Mouse (Mus musculus): ENCODE measurements around the gene Tead2. TPM values are rescaled to one million over a fixed set of nuclear protein-coding genes. Genes with fewer than 3 reads are reported as not detected.
A peak's percentile ranks its signal among the peaks of the same experiment; 100 is the strongest.
"Not testable (repeated sequence)": the region's sequence is repeated elsewhere in the genome, so short reads cannot be mapped to it uniquely, and the experiment has no call there.

The Tead2 gene
- 337 and 380 TPM in 2 replicates for polyA plus RNA-seq (2016; fragmentation: Nextera tagmentation; extraction: Ambion mirVana)

DNA sequence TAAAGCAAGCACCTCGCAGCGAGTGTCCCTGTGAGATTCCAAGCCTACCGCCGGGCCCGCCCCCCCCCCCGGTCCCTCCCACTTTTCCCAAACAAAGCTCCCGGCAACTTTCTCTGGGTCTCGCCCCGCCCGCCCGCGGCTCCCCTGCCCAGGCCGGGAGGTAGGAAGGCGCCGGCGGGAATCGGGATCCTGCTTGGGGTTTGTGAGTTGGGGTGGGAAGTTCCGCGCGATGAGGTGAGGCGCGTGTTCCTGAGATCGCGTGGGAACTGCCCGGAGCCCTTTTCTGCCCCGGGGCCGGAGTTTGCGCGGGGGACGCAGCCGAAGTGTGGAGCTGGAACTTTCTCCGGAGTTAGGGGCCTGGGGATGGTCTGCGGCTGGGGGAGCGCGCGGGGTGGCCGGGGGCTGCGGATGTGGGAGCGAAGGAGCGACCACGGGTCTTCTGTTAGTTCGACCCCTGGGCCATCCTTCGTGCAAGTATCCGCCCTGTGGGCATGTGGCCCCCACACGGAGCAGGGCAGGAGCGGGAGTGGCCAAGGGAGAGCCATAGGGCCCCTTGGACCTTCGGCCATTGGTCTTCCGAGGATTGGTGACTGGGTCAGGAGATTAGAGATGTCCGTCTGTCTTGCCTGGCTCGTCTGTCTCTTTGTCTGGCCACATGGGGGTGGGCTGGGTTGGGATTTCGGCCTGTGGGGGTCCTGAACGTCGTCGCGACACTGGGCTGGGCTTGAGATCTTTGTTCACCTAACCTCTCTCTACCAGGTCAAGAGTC lies at the start of gene Tead2:
Gene Tead2 (plus strand): TSS at position 81 of the 769 bp plus-strand sequence.
- Histone ChIP-seq H3K27me3 (ENCODE audit: poor library complexity, severe bottlenecking) (peaks cover 30% of the 10 kb centered on the region), H3K4me3 (peak within 1 kb of the TSS; percentile 87), H3K9me3 (no peaks in the 10 kb centered on the region; the same call in 1 of the 2 replicates), H3K36me3 (replicated peaks) (peaks cover 41% of the 10 kb centered on the region), H3K4me1 (peaks cover 67% of the 10 kb centered on the region), H3K27ac (peak within 1 kb of the TSS; percentile 100)
- 1% methylated on average over 52 of the region's 55 CpGs for WGBS
- DNase-seq (ENCODE audit: extremely low spot score, low spot score), result peak; percentile 83

DNA sequence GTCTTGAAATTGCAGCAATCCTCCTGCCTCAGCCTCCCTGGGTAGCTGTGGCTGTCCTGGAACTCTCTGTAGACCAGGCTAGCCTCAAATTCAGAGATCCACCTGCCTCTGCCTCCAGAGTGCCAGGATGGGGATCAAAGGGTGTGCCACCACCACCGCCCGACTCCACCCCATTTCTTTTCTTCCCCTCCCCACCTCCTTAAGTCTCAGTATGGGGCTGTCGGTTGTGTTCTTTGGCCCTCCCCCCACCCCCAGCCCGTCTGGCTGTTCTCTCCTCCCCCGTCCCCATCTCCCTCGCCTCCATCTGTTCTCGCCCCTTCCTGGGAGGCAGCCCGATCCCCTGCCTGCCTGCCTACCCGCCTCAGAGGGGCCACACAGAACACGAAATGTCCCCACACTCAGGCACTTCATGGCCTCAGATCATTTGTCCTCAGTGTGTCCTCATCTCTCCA lies 48.6 kb upstream of the Tead2 start:
- peaks cover 29% of the 10 kb centered on the region for H3K9me3 ChIP-seq
- WGBS, result 20% methylated on average over 10 of the region's 10 CpGs
- 0 out of 2 replicates have a peak, but pooled peaks cover 2% of the 10 kb centered on the region for H3K36me3 ChIP-seq (replicated peaks)
- peaks cover 99% of the 10 kb centered on the region for H3K27me3 ChIP-seq (ENCODE audit: poor library complexity, severe bottlenecking)
- no peak overlapping the region for H3K27ac ChIP-seq
- H3K4me3 ChIP-seq, result peak overlapping the region; percentile 5; the same call in 1 of the 2 replicates
- no peak for DNase-seq (ENCODE audit: extremely low spot score, low spot score)
- H3K4me1 ChIP-seq, result peaks cover 34% of the 10 kb centered on the region

DNA sequence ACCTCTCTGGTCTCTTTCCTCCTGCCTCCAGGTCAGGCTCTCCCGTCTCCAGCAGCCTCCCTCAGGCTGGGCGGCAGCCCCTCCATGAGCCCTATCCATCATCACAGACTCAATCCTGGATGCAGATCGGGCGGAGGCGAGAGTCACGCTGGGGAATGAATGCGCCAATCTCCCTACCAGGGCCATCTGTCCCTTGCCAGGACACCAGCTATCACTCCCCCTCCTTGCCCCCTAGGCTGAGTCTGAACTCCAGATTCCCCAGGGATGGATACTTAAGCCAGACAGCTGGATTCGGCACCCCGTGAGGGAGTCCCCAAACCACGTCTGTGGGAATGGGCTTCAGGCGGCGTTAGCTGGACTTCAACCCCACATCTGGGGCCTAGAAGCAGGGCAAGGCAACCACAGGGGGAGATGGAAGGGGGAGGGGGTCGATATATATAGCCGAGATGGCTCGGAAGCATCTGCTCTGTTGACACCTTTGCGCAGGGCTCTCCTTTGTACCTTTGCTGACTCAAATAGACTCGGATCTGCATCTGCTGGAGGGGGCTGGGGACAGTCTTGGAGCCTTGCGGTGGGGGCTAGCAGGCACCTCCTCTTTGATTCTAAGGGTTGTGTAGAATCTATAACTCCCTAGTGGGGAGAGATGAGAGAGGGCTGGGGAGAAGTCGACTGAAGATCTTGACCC lies 47.6 kb upstream of the Tead2 start:
- Histone ChIP-seq H3K4me3 (peak overlapping the region; percentile 19; the same call in 1 of the 2 replicates), H3K27ac (no peak overlapping the region), H3K27me3 (ENCODE audit: poor library complexity, severe bottlenecking) (peaks cover 100% of the 10 kb centered on the region), H3K36me3 (replicated peaks) (0 out of 2 replicates have a peak, but pooled peaks cover 2% of the 10 kb centered on the region), H3K9me3 (peaks cover 38% of the 10 kb centered on the region), H3K4me1 (peaks cover 25% of the 10 kb centered on the region)
- no peak for DNase-seq (ENCODE audit: extremely low spot score, low spot score)
- WGBS, result 5% methylated on average over 19 of the region's 19 CpGs

DNA sequence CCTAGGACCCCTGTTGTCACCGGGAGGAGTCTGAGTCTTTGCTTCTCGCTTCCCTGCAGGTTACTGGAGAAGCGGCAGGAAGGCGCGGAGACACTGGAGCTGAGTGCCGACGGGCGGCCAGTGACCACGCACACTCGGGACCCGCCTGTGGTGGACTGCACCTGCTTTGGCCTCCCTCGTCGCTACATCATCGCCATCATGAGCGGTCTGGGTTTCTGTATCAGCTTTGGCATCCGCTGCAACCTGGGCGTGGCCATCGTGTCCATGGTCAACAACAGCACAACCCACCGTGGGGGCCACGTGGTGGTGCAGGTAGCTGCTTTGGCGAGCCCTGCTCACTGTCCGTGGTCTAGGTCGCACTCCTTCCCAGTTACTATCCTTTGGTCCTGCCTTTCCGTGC lies 46.9 kb upstream of the Tead2 start:
- H3K27me3 ChIP-seq (ENCODE audit: poor library complexity, severe bottlenecking), result peaks cover 98% of the 10 kb centered on the region
- peaks cover 39% of the 10 kb centered on the region for H3K9me3 ChIP-seq
- no peak for DNase-seq (ENCODE audit: extremely low spot score, low spot score)
- H3K4me1 ChIP-seq, result peaks cover 23% of the 10 kb centered on the region
- 0 out of 2 replicates have a peak, but pooled peaks cover 2% of the 10 kb centered on the region for H3K36me3 ChIP-seq (replicated peaks)
- H3K4me3 ChIP-seq, result peak overlapping the region; percentile 25
- no peak overlapping the region for H3K27ac ChIP-seq
- WGBS, result 3% methylated on average over 24 of the region's 24 CpGs

DNA sequence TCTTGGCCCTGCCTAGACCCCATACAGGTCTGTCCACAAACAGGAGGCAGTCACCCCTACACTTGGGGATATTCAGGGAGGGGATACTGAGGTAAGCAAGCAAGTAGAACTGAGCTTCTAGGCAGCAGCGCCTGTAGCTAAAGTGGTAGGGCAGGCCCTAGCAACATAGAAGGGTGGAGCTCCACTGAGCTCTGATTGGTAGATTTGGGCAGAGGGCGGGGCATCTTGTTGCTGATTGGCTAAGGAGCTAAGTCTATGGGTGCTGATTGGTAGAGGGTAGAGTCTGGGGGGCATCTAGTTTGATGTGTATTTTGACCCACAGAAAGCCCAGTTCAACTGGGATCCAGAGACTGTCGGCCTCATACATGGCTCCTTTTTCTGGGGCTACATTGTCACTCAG lies 46.1 kb upstream of the Tead2 start:
- 89% methylated on average over 3 of the region's 3 CpGs for WGBS
- H3K9me3 ChIP-seq, result peaks cover 39% of the 10 kb centered on the region
- H3K27me3 ChIP-seq (ENCODE audit: poor library complexity, severe bottlenecking), result peaks cover 98% of the 10 kb centered on the region
- peaks cover 17% of the 10 kb centered on the region for H3K4me1 ChIP-seq
- H3K27ac ChIP-seq, result no peak overlapping the region
- DNase-seq (ENCODE audit: extremely low spot score, low spot score), result no peak
- no peak overlapping the region for H3K4me3 ChIP-seq
- H3K36me3 ChIP-seq (replicated peaks), result 0 out of 2 replicates have a peak, but pooled peaks cover 2% of the 10 kb centered on the region

DNA sequence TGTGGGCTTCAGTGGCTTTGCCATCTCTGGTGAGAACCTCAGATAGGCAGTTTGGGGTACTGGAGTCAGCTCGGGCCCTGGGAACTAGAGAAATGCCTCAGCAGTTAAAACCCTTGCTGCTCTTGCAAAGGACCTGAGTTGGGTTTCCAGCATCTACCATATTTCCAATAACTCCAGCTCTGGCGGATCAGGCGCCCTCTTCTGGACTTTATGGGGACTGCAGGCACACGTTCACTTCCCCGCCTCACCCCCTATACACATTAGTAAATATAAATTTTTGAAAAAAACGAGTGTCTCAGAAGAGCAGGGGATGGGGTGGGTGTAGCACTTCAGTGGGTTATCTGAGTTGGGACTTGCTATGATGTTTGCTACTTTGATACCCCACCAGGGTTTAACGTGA lies 42.6 kb upstream of the Tead2 start:
- WGBS, result 58% methylated on average over 7 of the region's 7 CpGs
- Histone ChIP-seq H3K4me3 (no peak overlapping the region), H3K27me3 (ENCODE audit: poor library complexity, severe bottlenecking) (peaks cover 98% of the 10 kb centered on the region), H3K36me3 (replicated peaks) (0 out of 2 replicates have a peak, but pooled peaks cover 2% of the 10 kb centered on the region), H3K27ac (no peak overlapping the region), H3K9me3 (peaks cover 33% of the 10 kb centered on the region), H3K4me1 (peaks cover 35% of the 10 kb centered on the region)
- DNase-seq (ENCODE audit: extremely low spot score, low spot score), result no peak

DNA sequence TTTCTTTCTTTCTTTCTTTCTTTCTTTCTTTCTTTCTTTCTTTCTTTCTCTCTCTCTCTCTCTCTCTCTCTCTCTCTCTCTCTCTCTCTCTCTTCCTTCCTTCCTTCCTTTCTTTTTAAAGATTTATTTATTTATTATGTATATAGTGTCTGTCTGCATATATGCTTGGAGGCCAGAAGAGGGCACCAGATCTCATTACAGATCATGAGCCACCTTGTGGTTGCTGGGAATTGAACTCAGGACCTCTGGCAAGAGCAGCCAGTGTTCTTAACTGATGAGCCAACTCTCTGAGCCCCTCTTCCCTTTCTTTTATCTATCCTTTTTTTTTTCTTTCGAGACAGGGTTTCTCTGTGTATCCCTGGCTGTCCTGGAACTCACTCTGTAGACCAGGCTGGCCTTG lies 41.8 kb upstream of the Tead2 start:
- Histone ChIP-seq H3K4me1 (peaks cover 28% of the 10 kb centered on the region), H3K27me3 (ENCODE audit: poor library complexity, severe bottlenecking) (peaks cover 98% of the 10 kb centered on the region), H3K9me3 (peaks cover 33% of the 10 kb centered on the region)
- H3K27ac ChIP-seq; DNase-seq (ENCODE audit: extremely low spot score, low spot score); H3K36me3 ChIP-seq (replicated peaks); H3K4me3 ChIP-seq: not testable (repeated sequence)
- WGBS, result 55% methylated on average over 1 of the region's 1 CpGs

DNA sequence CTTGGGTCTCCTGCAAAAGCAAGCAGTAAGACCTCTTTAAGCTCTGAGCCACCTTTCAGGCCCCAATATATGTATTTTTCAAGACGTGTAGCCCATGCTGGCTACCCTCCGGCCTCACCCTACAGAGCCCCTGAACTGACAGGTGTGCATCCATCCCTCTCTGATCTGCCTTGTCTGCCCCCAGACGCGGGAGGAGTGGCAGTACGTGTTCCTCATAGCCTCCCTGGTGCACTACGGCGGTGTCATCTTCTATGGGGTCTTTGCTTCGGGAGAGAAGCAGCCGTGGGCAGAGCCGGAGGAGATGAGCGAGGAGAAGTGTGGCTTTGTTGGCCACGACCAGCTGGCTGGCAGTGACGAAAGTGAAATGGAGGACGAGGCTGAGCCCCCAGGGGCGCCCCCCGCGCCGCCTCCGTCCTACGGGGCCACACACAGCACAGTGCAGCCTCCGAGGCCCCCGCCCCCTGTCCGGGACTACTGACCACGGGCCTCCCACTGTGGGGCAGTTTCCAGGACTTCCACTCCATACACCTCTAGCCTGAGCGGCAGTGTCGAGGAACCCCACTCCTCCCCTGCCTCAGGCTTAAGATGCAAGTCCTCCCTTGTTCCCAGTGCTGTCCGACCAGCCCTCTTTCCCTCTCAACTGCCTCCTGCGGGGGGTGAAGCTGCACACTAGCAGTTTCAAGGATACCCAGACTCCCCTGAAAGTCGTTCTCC lies 40.8 kb upstream of the Tead2 start:
- Histone ChIP-seq H3K4me1 (peaks cover 27% of the 10 kb centered on the region), H3K27ac (peak overlapping the region; percentile 44; the same call in 1 of the 2 replicates), H3K4me3 (peak overlapping the region; percentile 40), H3K36me3 (replicated peaks) (no peaks in the 10 kb centered on the region), H3K9me3 (peaks cover 23% of the 10 kb centered on the region), H3K27me3 (ENCODE audit: poor library complexity, severe bottlenecking) (peaks cover 98% of the 10 kb centered on the region)
- DNase-seq (ENCODE audit: extremely low spot score, low spot score), result peak; percentile 43
- 2% methylated on average over 29 of the region's 29 CpGs for WGBS

DNA sequence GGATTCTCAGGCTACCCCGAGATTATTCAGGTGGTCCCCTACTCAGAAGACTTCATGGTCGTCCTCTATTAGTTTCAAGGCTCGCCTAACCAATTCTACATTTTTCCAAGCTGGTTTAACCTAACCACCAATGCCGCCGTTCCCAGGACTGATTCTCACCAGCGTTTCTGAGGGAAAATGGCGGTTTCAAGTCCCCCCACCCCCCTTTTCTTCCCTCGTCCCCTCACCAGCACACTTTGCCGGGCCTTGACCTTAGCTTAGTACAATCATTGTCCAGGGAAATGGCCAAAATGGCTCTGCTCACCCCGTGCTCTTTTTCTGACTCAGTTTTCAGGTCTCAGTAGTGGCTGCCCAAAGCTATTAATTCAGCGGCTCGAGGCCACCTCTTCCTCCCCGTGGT lies 40.2 kb upstream of the Tead2 start:
- Histone ChIP-seq H3K36me3 (replicated peaks) (no peaks in the 10 kb centered on the region), H3K27me3 (ENCODE audit: poor library complexity, severe bottlenecking) (peaks cover 98% of the 10 kb centered on the region), H3K4me1 (peaks cover 29% of the 10 kb centered on the region), H3K9me3 (peaks cover 16% of the 10 kb centered on the region), H3K27ac (no peak overlapping the region), H3K4me3 (peak overlapping the region; percentile 40; the same call in 1 of the 2 replicates)
- 4% methylated on average over 13 of the region's 13 CpGs for WGBS
- no peak for DNase-seq (ENCODE audit: extremely low spot score, low spot score)

DNA sequence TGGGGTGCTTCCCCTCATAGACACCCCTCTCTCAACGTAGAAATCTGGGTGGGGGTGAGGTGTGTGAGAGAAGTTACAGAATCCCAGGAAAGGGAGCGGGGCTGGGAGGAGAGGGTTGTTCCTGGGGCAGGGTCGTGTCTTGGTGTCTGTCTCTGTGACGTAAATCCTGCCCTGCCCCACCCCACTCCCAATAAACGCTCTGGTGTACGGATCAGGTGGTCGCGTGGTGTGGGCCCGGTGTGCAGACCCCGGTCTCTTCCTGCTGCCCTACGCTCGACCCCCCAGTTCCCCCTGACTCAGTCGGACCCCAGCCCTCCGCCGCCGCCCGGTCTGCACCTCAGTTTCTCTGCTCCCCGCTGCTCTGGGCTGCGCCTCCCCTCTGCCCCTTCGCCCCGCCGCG lies 39.6 kb upstream of the Tead2 start:
- peaks cover 34% of the 10 kb centered on the region for H3K4me1 ChIP-seq
- no peak for DNase-seq (ENCODE audit: extremely low spot score, low spot score)
- H3K9me3 ChIP-seq, result peaks cover 11% of the 10 kb centered on the region; the same call in 1 of the 2 replicates
- H3K4me3 ChIP-seq, result peak overlapping the region; percentile 40
- H3K27me3 ChIP-seq (ENCODE audit: poor library complexity, severe bottlenecking), result peaks cover 98% of the 10 kb centered on the region
- H3K27ac ChIP-seq, result no peak overlapping the region
- WGBS, result under 1% methylated on average over 23 of the region's 23 CpGs
- H3K36me3 ChIP-seq (replicated peaks), result no peaks in the 10 kb centered on the region

DNA sequence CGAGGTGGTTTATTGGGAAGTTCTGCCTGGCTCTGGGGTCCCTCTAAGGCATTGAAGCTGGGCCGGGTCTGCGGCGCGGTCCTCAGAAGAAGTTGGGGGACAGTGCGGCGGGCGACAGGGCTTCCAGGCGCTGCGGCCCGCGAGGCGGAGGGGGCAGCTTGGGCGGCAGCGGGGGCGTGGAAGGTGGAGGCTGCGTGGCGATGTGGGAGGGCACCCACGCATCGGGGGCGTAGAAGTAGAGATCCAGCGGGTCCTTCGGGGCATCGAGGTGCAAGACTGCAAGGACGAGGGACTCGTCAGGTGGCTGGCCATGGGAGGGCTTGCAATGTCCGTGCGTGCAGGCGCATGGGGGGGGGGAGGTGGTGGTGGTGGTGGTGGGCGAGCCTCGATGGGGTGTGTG lies 39.2 kb upstream of the Tead2 start:
- Histone ChIP-seq H3K4me1 (peaks cover 38% of the 10 kb centered on the region), H3K27me3 (ENCODE audit: poor library complexity, severe bottlenecking) (peaks cover 98% of the 10 kb centered on the region), H3K4me3 (peak overlapping the region; percentile 40), H3K36me3 (replicated peaks) (no peaks in the 10 kb centered on the region), H3K9me3 (peaks cover 11% of the 10 kb centered on the region; the same call in 1 of the 2 replicates), H3K27ac (no peak overlapping the region)
- WGBS, result 2% methylated on average over 31 of the region's 31 CpGs
- no peak for DNase-seq (ENCODE audit: extremely low spot score, low spot score)

DNA sequence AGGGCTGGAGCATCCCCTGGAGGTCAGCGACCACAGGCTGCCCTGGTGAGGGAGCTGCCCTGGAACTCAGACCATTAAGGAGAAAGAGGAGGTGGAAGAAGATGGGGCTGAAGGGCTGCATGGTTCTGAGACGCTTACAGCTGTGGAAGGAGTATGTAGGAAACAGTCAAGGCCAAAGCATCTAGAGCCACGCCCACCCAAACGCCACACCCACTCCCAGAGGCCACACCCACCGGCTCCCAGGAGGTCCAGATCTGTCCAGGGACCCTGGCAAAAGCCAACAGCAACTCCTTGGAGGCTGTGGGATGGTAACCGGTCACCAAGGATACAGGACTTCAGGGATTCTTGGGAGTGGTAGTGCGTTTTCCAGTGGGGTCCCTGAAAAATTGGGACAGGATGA lies 37.0 kb upstream of the Tead2 start:
- no peak for DNase-seq (ENCODE audit: extremely low spot score, low spot score)
- Histone ChIP-seq H3K27me3 (ENCODE audit: poor library complexity, severe bottlenecking) (peaks cover 99% of the 10 kb centered on the region), H3K4me3 (no peak overlapping the region), H3K36me3 (replicated peaks) (no peaks in the 10 kb centered on the region), H3K9me3 (no peaks in the 10 kb centered on the region), H3K27ac (no peak overlapping the region), H3K4me1 (peaks cover 56% of the 10 kb centered on the region)
- WGBS, result 21% methylated on average over 7 of the region's 7 CpGs
